Mouse (Mus musculus) liver, adult 2 months (tissue): ENCODE results near the gene Zfp184.

ENCODE experiments used
- CTCF ChIP-seq: fragments of 200-500 bp; IDR thresholded peaks from 2 replicates; pipeline ENCODE4 v1.5.1; 2011; ENCODE audit warnings: low read depth, low read length, control low read depth
- POLR2A ChIP-seq: fragments of 200-500 bp; IDR thresholded peaks from 2 replicates; pipeline ENCODE4 v1.6.1; 2011; ENCODE audit warnings: low read length, control low read depth; ENCODE audit not compliant: insufficient read depth; ENCODE audit errors: extremely low read depth

DNA sequence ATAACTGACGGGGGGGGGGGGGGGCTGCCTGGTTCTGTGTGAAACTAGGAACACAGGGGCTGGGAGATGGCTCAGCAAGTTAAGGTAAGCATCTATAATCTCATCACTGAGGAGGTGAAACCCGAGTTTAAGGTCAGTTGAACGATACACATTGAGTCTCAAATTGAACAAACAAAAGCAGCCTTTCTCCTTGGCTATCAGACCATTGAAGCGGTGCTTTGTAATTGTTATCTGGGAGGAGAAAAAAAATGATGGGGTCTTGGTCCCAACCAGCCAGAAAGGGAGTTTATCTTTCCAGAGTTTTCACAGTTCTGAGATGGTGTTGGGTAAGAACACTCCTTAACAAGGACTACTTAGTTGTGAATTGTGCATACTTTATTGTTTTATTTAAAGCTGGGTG lies 52.9 kb downstream of the Zfp184 start:
- no peak for TF ChIP-seq CTCF
- no peak for TF ChIP-seq POLR2A
